Mouse (Mus musculus) large intestine, adult 2 months (tissue): ENCODE data around the gene Usp6nl. TPM values are rescaled to one million over a fixed set of nuclear protein-coding genes. Genes with fewer than 3 reads are reported as not detected.

Experiments
- DNase-seq: peaks from one replicate; pipeline ENCODE4 v3.0.0-alpha.2; 2012; ENCODE audit warnings: low read depth, low spot score
- WGBS: fragments of 180-500 bp; shearing (Covaris S2); methylation state at CpG from one replicate; pipeline ENCODE4 v1.1.7; 2018; 5-methylcytosine and 5-hydroxymethylcytosine counted together
- polyA plus RNA-seq: library from polyadenylated mRNA; depleted of rRNA; stranded (reverse); fragments of >200 nt; gene quantifications from 2 replicates; pipeline ENCODE4 v1.2.3, GENCODE M21; 2012; rRNA removed

Gene Usp6nl
- polyA plus RNA-seq, 1 experiment, result 7.4 TPM

GRCm38 (mm10) chr2:6488489-6489056, 166.1 kb downstream of the Usp6nl start:
- WGBS, result 82% methylated on average over 14 of the region's 14 CpGs
- no peak for DNase-seq

- 86% methylated on average over 6 of the region's 6 CpGs for WGBS
- no peak for DNase-seq
These were observed 167.6 kb downstream of the Usp6nl start for GRCm38 (mm10) chr2:6490076-6490475.

- no peak for DNase-seq
These were observed 168.4 kb downstream of the Usp6nl start for GRCm38 (mm10) chr2:6490870-6491269.

GRCm38 (mm10) chr2:6493886-6494285, 171.4 kb downstream of the Usp6nl start:
- DNase-seq, result no peak
- WGBS, result 73% methylated on average over 5 of the region's 5 CpGs

More at GRCm38 (mm10) chr2:6490870-6491269, 168.4 kb downstream of the Usp6nl start:
- WGBS, result 68% methylated on average over 4 of the region's 4 CpGs

Other genes with a start within 250 kb of the Usp6nl start
- gene Proser2, start 192.5 kb upstream of the Usp6nl start, polyA plus RNA-seq, result 7.9 and 8.1 TPM in 2 replicates
- gene Echdc3, start 109.6 kb upstream of the Usp6nl start, polyA plus RNA-seq, result 1.7 and 2.3 TPM in 2 replicates